Mouse (Mus musculus): ENCODE measurements around the gene Bag6.
"Not testable (repeated sequence)": the region's sequence is repeated elsewhere in the genome, so short reads cannot be mapped to it uniquely, and the experiment has no call there.

The Bag6 gene

DNA sequence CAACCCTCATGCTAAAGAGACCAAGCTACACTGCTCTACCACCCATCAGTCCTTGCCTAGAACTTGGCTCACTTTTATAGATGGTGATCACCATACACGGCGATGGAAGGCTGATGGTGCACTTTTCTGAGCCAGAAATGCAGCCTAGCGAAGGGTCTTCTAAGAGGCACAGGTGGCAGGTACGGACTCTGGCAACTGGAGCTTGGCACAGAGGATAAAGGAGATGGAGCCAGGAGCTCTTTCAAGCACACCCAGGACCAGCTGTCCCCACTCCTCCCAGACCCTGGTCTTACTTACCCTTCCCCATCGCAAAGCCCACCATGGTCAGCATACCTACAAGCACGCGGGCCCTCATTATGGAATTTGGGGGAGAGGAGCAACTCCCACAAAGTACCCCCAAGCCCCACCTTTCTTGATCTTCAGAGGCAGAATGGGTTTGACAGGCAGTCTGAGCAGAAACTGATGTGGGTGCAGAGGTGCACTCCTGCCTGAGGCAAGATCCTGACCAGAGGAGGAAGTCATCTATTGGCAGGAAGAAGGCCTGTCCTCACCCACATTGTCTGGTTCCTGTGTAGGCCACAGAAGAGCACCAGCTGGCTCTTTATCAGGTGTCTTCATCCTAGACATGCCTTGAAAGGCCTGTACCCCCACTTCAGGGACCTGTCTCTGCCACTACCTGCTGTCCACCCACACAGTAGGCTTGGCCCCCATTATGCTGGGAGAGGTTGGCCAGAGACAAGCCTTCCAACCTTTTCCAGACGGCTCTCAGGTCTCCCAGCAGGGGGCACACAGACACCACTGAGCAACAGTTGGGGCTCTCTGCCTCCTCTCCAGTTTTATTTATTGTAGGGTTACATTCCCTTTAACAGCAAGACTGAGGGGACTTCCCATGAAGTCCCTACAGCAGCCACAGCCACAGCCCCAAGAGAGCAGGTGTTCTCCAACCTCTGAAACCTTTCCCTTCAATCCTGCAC, 19.6 kb upstream of the Bag6 start, which contains the start of gene Ly6g5b:
Gene Ly6g5b (minus strand): TSS at position 383 of the 974 bp plus-strand sequence.
- peak; percentile 50 to 51 for DNase-seq

DNA sequence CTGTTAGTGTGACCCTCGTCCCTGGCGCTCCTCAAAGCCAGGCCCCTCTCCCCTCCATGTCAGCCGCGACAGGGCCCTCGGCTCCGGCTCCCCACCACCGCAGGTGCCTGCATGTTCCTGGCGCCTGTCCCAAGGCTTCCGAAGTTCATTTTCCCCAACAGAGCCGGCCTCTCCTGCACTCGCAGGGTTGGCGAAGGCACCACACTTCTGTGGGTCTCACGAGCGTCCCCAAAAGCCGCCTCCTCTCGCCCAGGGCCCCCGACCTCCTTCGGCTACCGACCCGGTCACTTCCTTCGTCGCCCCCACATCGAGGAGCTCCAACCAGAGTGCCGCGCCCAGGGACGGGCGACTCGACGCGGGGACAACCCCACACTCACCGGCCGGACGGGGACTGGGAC, 14.2 kb upstream of the Bag6 start:
- DNase-seq = no peak

DNA sequence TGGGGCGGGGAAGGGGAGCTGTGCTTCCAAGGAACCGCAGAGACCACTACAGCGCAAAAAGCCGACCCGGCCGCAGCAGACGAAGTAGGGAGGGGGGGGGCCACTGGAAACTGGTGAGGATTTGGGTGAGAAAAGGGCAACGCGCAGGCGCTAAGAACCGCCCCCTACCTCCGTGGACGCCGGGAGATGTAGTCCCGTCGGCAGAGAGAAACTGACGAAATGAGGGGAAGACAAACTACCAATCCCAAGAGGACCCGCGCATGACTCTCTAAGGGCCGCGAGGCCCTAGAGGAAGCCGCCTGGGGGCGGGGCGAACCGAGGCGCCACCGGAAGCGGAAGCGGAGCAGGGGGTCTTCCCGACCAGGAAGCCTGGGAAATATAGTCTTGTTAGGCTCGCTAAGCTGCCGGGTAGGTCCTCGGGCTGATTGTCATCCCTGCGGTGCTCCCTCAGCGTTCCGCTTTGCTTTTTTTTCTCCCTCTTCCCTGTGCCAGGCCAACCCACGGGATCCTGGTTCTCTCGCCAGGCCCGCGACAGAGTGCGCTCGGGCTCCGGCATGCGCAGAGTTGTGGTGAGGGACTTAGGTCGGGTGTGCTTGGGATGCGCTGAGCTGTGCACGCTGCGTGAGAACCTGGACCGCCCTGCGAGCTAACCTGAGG, 13.7 kb upstream of the Bag6 start, which contains the start of gene Gpank1:
Gene Gpank1 (plus strand): TSS at position 313 of the 657 bp plus-strand sequence.
- DNase-seq = peak; percentile 97 to 99

DNA sequence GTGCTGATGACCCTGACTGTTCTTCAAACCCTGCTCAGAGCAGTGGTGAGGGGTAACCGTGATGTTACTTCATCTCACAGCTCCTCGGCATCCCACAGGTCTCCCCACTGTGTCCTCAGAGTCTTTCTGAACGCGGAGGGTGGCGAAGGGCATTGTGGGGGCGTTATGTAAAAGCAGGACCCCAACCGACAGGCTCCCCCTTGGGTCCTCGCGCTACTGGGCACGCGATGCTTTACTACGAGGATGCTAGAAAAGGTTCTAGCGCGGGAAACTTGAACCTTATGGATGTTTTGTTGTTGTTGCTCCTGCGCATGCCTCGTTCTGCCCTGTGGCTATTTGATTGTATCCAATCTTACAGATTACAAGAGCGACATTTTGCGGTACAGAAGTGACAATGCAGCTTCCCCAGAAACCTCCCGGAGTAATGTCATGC, 13.1 kb upstream of the Bag6 start, which contains the start of gene Csnk2b:
Gene Csnk2b (minus strand): TSS at position 183 of the 433 bp plus-strand sequence.
- peak; percentile 63 to 65 for DNase-seq

DNA sequence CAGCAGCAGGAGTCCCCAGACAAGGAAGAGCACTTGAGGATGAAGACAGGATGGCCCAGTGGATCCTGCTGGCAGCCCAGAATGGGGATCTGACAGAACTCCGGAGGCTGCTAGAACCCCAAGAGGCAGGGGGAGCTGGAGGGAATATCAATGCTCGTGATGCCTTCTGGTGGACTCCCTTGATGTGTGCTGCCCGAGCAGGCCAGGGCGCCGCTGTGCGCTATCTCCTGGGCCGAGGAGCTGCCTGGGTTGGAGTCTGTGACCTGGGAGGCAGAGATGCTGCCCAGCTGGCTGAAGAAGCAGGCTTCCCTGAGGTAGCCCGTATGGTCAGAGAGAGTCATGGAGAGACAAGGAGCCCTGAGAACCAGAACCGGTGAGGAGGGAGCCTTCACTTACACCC, 11.7 kb upstream of the Bag6 start:
- DNase-seq = not testable (repeated sequence)

DNA sequence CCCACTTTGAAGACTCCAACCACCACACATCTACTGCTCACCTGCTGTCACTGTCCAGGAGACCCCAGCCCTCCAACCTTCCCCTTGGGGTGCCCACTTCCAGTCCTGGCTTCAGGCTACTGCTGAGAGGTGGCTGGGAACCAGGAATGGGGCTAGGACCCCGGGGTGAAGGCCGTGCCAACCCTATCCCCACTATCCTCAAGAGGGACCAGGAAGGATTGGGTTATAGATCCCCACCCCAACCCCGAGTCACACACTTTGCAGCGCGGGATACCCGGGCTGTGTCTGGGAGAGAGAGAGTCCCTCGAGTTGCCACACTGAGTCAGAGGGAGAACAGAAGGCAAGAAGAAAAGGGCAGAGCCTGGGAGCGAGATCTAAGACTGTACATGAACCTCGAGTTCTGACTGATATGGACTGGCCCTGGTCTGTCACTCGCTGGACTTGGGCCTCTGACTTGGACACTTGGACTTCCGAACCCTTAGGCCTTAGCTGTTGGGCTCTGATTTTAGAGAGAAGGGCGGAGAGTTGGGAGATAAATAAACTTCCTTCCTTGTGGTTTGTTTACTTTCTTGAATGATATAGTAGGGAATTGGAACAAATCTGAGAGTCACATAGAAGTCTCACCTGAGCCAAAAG, 10.6 kb upstream of the Bag6 start:
- DNase-seq = not testable (repeated sequence)

DNA sequence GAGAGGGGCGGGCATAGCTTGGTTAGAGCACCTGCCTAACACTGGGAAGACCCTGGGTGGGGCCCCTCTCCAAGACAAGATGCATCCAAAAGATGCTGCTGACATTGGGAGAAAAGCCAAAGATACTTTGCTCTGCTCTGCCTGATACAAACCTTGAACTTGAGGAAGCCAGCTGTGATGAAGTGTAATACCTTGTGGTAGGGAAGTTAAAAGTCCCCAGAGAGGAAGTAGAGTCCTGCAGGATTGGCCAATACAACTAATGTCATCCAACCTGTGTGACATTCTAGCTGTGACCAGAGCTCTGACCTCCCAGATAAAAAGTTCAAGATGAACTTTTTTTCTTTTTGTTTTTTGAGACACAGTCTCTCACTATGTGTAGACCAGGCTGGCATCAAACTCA, 9.9 kb upstream of the Bag6 start:
- no peak for DNase-seq

DNA sequence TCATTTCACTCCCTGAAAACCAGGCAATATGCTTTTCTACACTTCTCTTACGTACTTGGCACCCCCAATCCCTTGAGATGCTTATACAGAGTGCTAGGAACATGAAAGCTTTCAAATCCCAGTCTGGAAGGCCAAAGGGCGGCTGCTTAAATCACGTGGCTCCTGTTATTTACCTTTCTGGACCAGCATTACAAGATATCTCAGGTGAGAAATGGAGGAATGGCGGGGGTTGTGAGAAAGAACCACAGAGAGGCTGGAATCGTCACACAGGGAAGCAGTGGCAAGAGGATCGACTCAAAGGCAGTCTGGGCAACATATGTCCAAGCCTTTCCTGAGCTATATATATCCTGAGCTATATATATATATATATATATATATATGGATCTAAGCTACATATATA, 9.4 kb upstream of the Bag6 start:
- DNase-seq = no peak

DNA sequence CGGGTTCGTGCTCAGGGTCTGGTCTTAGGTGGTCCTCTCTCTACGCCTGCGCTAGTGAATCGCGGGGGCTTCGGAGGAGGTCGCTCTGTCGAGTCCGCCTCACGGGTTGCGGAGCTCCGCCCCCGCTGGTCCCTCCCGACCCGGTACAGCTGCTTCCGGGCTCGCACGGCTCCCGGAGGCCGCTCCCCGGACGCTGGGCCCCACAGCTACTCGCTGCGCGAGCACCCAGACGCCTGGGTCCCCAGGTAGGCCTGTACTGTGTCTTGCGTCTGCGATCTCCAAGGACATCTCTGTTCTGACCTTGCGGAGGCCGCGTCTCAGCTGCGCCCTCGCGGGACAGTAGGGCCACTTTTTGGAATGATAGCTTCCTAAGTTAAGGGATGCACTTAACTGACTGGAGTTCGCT, 8.8 kb upstream of the Bag6 start, which contains the start of gene D17H6S53E:
Gene D17H6S53E (plus strand): TSS at position 168 of the 406 bp plus-strand sequence.
- DNase-seq = peak; percentile 85 to 88

DNA sequence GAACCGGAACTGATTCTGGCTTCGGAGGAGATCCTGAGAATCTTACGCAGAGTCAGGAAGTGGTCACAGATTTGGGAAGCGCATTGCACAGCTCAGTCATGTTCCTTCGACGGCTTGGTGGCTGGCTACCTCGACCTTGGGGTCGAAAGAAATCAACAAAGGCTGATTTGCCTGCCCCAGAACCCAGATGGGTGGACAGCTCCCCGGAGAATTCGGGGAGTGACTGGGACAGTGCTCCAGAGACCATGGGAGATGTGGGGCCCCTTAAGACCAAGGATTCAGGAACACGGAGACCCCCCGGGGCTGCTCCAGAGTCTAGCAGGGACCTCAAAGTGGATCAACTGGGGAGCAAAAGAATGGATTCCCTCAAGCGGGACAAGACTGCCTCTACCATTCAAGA, 8.0 kb upstream of the Bag6 start:
- DNase-seq = no peak

DNA sequence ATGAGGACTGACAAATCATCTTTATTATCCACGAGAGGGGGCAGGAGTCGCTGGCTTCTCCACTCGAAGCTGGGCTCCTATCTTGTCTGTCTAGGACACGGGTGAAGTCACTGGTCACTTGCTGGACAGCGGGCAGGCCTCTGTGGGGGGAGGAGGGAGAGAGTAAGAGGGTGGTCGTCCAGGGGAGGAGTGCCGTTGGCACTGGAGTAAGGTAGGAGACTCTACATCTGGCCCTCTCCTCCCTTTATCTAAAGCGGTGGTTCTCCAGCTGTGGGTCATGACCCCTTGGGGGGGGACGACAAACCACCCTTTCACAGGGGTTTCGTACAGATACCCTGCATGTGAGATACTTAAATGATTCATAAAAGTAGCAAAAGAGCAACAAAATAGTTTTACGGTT, 6.0 kb upstream of the Bag6 start:
- no peak for DNase-seq

DNA sequence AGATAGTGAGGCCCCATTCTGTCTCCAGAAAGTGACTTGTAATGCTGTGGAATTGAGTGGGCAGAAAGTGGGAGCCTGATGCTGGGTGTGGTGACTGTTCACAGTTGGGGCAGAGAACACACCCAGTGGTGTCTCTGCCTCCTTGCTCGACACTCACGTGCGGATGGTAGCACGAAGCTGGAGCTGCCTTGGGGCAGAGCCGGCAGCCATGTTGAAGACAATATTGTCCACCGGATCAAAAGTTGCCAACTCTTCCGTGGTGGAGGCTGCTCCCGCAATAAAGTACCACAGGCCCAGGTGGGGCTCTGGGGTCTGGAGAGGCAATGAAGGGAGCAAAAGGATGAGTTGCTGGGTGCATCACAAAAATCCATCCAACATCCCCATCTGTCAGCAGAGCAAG, 3.9 kb upstream of the Bag6 start:
- no peak for DNase-seq

DNA sequence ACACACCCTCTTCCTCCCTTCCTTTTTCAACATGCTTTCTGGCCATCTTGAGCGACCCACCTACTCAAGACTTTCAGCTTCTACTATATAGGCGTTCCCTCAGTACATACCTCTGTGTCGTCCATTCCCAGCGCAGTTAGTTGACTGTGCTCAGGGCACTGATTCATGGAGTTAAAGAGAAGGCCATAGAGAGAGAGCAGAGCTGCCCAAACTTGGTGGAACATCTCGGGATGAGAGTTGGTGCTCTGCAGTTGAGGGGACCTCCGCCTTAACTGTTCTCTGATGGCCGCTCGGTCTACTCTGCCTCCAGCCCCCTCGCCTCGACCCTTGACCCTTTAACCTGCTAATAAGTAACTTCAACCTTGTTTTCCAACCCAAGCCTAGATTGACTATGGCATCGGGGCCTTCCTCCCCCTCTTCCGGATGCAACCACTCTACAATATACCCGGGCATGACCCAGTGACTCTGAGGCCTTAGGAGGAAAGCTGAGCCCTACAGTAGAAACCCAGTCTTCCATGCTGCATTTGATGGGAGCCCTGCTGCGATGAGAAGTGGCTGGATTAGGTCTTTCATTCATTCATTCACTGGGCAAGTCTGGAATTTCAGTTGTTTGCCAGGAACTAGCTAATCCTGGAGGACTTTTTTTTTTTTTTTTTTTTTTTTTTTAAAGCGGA, 3.3 kb upstream of the Bag6 start, which contains the start of gene Apom:
Gene Apom (minus strand): TSS at position 551 of the 674 bp plus-strand sequence.
- no peak for DNase-seq

DNA sequence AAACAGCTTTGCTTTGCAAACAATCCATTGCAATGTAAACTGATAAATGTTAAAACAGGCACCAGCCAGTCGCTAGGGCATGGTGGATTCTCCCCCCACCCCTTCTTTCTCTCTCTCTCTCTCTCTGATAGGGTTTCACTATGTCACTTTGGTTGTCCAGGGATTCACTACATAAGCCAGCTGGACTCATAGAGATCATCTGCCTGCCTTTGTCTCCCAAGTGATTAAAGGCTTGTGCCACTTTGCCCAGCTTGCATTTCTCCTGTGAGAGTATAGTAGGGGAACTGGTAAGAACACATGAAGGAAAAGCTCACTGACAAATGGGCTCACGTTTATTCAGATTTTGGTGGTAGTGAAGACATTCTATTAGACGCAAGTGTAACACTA, 2.8 kb upstream of the Bag6 start:
- DNase-seq = no peak

DNA sequence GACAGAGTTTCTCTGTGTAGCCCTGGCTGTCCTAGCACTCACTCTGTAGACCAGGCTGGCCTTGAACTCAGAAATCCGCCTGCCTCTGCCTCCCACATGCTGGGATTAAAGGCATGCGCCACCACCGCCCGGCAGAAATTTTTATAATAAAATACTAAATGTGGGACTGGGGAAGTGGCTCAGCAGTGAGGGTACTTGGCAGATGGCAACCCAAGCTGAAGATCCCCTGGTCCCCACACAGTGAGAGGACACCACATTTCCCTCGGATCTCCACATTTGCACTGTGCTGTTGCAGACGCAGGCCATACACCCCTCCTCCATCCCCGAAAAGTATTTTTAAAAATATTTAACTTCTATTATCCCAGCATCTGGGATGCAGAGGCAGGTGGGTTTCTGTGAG, 1.5 kb upstream of the Bag6 start:
- DNase-seq = no peak

DNA sequence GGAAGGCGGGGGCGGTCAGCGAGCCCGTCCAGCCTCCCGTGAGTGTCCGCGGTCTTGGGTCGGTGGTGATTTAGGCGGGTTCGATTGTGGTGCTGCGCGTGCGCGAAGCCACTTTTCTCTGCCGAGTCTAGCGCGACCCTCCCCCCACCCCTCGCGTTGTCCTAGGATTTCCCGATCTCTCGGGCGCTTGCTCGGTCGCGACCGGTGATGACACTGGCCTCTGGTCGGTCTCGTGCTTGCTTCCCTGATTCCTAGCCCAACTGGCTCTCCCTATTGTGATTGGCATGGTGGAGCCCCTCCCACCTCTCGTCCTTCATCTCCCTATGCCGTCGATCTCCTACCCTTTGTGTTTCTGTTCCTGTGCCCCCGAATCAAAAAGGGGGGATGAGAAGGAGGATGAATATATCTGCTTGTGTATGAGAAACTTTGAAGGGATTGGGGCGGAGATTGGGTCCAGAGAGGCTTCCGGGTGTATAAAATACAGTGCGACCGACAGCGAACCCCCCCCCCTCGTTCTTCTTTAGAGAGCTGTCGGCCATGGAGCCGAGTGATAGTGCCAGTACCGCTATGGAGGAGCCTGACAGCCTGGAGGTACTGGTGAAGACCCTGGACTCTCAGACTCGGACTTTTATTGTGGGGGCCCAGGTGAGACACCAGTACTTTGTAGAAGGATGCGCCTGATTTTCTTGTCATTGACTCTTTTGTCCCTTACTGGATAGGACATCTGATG, 778 bp downstream of the Bag6 start:
- DNase-seq = no peak

DNA sequence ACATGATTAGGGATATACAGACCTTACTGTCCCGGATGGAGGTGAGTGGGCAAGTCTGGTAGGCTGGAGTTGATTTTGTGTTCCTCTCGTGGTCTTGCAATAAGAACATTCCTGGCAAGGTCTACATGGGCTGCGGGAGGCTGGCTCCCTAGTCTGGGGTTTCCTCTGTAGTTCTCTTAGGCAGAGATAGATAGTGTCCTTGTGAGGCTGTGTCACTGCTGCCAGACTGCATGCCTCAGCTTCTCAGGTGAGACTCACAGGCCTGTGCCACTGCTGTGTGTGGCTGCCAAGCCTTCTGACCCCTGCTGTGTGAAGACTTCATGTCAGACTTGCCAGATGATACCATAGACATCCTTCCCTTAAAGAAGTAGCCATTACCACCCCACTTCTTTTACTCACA, 4.3 kb downstream of the Bag6 start:
- DNase-seq = no peak

DNA sequence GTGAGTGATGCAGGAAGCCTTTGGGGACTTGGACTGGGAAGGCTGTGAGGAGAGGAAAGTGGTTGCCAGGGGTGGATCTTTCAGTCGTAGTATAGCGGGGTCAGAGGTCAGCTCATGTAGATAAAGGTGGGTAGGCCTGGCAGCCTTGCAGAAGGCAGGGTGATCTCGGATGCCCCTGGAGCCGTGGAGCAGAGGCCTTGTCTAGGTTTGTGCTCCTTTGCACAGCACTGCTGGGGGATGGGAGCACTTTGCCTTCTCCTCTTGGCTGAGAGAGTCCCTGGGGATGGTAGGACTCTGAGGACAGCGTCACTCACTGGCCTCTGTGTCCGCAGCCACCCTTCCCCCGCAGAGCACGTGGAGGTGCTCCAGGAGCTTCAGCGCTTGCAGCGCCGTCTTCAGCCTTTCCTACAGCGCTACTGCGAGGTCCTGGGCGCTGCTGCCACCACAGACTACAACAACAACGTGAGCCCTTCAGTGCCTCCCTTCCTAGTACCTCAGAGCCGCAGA, 5.6 kb downstream of the Bag6 start:
- DNase-seq = no peak

DNA sequence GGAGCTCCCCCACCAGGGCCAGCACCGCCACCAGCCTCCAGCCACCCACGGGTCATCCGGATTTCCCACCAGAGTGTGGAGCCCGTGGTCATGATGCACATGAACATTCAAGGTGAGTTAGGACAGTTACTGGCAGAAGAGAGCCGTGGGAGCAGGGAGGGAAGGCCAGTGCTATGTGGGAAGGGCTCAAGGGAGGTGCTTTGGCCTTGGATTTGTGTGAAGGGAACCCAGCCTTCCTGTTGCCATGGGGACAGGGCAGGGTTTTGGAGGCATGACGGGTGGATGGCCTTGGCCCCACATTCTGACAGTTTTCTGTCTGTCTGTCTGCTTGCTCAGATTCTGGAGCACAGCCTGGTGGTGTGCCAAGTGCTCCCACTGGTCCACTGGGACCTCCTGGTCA, 7.0 kb downstream of the Bag6 start:
- no peak for DNase-seq

DNA sequence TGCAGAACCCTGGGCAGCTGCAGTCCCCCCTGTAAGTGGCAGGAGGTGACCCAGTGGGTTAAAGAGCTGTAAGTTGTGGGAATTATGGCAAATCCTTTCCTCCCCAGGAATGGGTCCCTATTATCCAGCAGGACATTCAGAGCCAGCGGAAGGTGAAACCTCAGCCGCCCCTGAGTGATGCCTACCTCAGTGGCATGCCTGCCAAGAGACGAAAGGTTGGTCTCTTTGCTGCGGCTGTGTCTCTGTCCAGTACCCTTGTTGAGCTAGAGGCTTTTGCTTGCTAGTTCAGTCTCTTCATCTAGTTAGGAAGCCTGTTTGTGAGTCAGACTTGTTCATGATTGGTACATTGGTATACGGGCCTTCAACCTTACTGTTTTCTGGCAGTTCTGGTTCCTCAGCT, 11.2 kb downstream of the Bag6 start:
- no peak for DNase-seq

DNA sequence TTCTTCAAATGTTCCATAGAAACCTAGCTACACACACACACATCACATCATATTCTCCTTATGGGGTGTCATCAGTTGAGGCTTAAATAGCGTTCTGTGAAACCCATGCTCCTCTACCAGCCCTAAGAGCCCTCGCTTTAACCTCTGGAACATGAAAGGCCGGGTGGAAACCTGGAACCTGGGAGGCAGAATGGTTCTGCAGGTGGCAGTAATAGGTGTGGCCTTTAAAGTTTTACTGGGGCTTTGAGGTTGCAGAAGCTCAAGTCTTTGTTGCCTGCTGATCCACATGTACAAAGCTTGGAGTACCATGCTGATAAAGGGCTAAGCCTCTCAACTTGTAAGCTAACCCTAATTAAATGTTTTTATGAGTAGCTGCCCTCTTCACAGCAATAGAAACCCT, 12.4 kb downstream of the Bag6 start:
- no peak for DNase-seq
